Mouse (Mus musculus): ENCODE results near the gene Arhgap29.

The Arhgap29 gene

DNA sequence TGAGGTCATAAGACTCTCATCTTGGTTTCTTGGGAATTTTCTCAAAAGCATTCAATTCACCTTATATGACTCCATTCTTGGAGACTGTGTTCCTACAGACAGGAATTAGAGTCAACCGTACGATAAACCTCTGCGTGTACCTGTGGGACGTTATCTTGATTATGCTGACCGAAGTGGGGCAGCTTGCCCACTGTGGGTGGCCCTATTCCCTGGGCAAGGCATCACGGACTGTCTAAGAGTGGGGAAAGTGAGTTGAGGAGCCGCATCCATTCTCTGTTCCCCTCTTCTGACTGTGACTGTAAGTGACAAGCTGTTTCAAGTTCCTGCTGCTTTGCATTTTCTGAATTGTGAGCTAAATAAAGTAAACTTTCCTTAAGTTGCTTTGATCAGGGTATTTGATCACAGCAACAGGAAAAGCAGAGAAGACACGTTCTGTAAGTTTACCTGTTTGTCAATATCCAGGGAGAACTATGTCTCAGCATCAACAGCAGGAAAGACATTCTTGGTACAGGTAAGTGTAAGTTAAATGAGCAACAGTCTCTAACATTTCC lies at the start of gene Arhgap29:
Arhgap29 (plus strand) TSS at position 501 of the 551 bp plus-strand sequence.
- DNase-seq (ENCODE audit: low spot score in 2 of 2) = no peak

- DNase-seq (ENCODE audit: low spot score in 2 of 2) = no peak
Observed at GRCm38 (mm10) chr3:121902729-121903128, 49.6 kb upstream of the Arhgap29 start.

GRCm38 (mm10) chr3:121903286-121903685 lies 49.1 kb upstream of the Arhgap29 start:
- no peak for DNase-seq (ENCODE audit: low spot score in 2 of 2)

- no peak for DNase-seq (ENCODE audit: low spot score in 2 of 2)
Observed at GRCm38 (mm10) chr3:121903695-121904094, 48.6 kb upstream of the Arhgap29 start.

- DNase-seq (ENCODE audit: low spot score in 2 of 2) = no peak
Observed at GRCm38 (mm10) chr3:121904476-121904875, 47.9 kb upstream of the Arhgap29 start.

- DNase-seq (ENCODE audit: low spot score in 2 of 2) = no peak
Observed at GRCm38 (mm10) chr3:121906623-121907022, 45.7 kb upstream of the Arhgap29 start.

GRCm38 (mm10) chr3:121909155-121909554 lies 43.2 kb upstream of the Arhgap29 start:
- DNase-seq (ENCODE audit: low spot score in 2 of 2) = no peak

- no peak for DNase-seq (ENCODE audit: low spot score in 2 of 2)
Observed at GRCm38 (mm10) chr3:121913476-121913875, 38.9 kb upstream of the Arhgap29 start.

GRCm38 (mm10) chr3:121914459-121915185 lies 37.7 kb upstream of the Arhgap29 start:
- DNase-seq (ENCODE audit: low spot score in 2 of 2) = no peak

- no peak for DNase-seq (ENCODE audit: low spot score in 2 of 2)
Observed at GRCm38 (mm10) chr3:121915191-121915590, 37.1 kb upstream of the Arhgap29 start.

DNA sequence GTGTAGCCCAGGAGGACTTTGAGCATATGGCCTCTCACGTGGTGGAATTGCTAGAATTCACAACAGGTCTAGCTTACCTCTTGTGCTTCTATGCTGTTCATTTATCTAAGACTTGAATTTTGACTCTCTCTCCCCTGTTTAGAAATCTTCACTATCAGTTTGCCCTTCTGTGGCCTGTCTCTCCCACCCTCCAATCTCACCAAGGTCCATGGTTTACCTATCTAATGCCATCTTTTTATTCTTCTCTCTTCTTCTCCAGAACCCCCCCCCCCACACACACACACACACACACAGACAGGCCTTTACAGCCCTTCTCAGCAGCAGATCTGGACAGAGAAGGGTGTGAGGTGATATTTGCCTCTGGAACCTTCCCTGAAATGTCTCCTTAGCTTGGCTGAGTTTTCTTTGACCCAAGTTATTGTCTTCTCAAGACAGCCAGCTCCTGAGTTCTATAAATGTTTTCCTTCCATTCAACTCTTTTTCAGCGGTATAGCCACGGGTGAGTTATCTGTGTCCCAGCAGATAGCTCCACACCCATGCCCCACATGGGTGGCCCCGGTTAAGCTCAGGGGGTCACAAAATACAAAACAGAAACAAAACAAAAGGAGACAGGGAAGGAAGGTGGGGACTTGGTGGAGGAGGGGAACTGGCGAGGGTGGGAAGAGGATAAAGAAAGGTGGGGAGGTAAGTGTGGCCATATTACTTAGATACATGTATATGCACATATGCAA lies 35.4 kb upstream of the Arhgap29 start:
- DNase-seq (ENCODE audit: low spot score in 2 of 2) = no peak

DNA sequence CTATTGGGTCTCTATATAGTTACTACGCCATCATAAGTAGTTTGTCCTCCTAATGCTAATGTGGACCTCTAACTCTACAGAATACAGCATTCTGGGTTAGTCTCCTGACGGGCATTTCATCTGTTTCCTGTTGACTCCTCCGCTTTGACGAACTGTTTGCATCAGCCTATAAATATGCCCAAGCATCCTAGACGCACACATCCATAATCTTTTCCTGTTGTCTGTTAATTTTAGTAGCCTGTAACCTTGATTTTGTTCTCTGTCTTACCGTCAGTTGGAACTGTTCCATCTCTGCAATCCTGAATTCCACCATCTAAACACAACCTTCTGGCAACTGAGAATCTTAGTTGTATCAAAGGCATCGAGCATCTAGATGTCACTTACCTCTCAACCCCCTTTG lies 34.7 kb upstream of the Arhgap29 start:
- DNase-seq (ENCODE audit: low spot score in 2 of 2) = no peak

DNA sequence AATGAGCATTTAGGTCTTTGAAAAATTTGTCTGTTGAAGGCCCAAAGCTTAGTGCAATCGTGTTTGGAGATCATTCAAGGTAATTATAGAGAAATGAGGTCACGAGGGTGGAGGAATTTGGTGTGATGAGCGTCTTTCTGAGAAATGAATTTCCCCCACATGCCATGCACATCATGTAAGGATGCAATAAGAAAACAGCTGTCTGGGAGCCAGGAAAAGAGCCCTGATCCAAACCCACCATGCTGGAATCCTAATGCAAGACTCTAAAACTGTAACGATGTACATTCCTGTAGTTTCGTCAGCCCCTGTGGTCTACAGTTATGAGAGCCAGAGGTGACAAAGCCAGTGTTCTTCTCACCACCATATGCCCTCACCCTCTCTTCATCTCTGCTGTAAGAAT lies 32.4 kb upstream of the Arhgap29 start:
- no peak for DNase-seq (ENCODE audit: low spot score in 2 of 2)

- no peak for DNase-seq (ENCODE audit: low spot score in 2 of 2)
Observed at GRCm38 (mm10) chr3:121920769-121921168, 31.6 kb upstream of the Arhgap29 start.

DNA sequence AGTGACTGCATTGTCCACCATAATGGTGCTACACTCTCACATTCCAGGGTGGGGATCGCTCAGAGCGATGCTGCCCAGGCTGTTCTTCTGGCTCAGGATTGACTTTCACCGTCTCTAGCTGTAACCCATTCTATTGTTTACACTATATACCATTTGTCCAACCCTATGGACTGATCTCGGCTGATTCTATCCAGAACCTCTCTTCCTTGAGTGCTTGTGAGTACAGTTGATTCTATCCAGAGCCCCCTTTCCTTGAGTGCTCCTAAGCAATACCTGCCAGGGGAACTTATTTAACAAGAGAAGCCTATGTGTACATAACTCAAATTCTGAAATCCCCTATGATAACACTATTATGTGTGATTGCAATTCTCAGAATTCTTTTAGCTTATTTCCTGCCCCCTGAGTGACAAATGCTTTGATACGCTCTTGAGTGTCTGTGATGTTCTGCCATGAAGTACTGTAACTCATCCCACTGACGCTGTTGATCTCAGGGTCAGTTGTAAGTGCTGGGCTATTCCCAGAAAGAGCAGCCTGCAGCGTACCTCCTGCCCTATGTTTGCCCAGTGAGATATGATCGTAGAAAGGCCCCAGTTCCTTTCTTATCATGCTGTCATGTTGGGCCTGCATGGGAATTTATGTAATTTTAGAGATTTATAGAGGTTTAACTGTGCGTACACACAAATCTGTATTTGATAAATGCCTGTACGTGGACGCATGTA lies 27.4 kb upstream of the Arhgap29 start:
- DNase-seq (ENCODE audit: low spot score in 2 of 2) = no peak

- DNase-seq (ENCODE audit: low spot score in 2 of 2) = no peak
Observed at GRCm38 (mm10) chr3:121927601-121928000, 24.7 kb upstream of the Arhgap29 start.

- no peak for DNase-seq (ENCODE audit: low spot score in 2 of 2)
Observed at GRCm38 (mm10) chr3:121932815-121933214, 19.5 kb upstream of the Arhgap29 start.

DNA sequence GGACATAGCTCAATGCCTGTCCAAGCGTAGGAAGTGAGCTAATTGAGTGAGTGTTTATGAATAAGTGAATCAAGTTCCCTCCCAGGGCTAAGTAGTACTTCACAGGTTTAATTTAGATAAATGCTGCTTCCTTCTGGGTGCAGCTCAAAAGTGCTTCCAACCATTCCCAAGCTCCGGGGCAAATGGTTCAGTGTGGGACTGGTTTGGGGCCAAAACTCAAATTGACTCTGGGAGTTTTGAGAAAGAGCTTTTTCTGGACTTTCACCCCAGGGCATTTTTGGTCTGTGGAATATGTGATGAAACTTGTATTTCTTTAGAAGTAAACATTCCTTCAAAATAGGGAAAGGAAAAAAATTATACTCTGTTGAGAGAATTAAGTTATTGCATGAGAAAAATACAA lies 16.1 kb upstream of the Arhgap29 start:
- no peak for DNase-seq (ENCODE audit: low spot score in 2 of 2)

GRCm38 (mm10) chr3:121937036-121937435 lies 15.3 kb upstream of the Arhgap29 start:
- DNase-seq (ENCODE audit: low spot score in 2 of 2) = no peak

DNA sequence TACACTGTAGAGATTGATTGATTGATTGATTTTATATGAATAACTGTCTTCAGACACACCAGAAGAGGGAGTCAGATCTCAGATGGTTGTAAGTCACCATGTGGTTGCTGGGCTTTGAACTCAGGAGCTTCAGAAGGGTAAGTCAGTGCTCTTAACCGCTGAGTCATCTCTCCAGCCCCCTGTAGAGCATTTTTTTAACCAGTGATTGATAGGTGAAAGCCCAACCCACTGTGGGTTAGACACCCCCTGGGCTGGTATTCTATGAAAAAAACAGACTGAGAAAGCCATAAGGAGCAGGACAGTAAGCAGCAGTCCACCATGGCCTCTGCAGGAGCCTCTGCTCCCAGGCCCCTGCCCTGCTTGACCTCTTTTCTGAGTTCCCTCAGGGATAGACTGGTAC lies 12.7 kb upstream of the Arhgap29 start:
- DNase-seq (ENCODE audit: low spot score in 2 of 2) = no peak

- DNase-seq (ENCODE audit: low spot score in 2 of 2) = no peak
Observed at GRCm38 (mm10) chr3:121940094-121940889, 12.0 kb upstream of the Arhgap29 start.

Data from spleen, postnatal 14 days (tissue).